Mouse (Mus musculus) heart, embryonic 10.5 days (tissue): ENCODE results near the gene Kars. TPM values are rescaled to one million over a fixed set of nuclear protein-coding genes. Genes with fewer than 3 reads are reported as not detected.

Source experiments
- DNase-seq: peaks from one replicate; pipeline ENCODE4 v3.0.0-alpha.2; 2017; ENCODE audit warnings: low spot score
- H3K27ac ChIP-seq: fragments of 300-500 bp; sonication (generic); 2 replicates; pipeline ENCODE4 v1.5.1; 2016; ENCODE audit warnings: mild to moderate bottlenecking
- H3K27me3 ChIP-seq: fragments of 300-500 bp; sonication (generic); 2 replicates; pipeline ENCODE4 v1.6.1; 2016; ENCODE audit warnings: mild to moderate bottlenecking; ENCODE audit not compliant: poor library complexity, insufficient read depth, severe bottlenecking
- H3K36me3 ChIP-seq: fragments of 300-500 bp; sonication (generic); 2 replicates; pipeline ENCODE4 v1.6.1; 2016; ENCODE audit warnings: mild to moderate bottlenecking, moderate library complexity
- H3K4me1 ChIP-seq: fragments of 300-500 bp; sonication (generic); 2 replicates; pipeline ENCODE4 v1.6.1; 2016; ENCODE audit warnings: mild to moderate bottlenecking
- H3K4me3 ChIP-seq: fragments of 300-500 bp; sonication (generic); 2 replicates; pipeline ENCODE4 v1.5.1; 2016; ENCODE audit warnings: mild to moderate bottlenecking, moderate library complexity
- H3K9me3 ChIP-seq: fragments of 300-500 bp; sonication (generic); 2 replicates; pipeline ENCODE4 v1.6.1; 2016; ENCODE audit warnings: mild to moderate bottlenecking, moderate library complexity
- WGBS: fragments of 180-500 bp; shearing (Covaris S2); methylation state at CpG from one replicate; pipeline ENCODE4 v1.1.7; 2016; 5-methylcytosine and 5-hydroxymethylcytosine counted together
- polyA plus RNA-seq: library from polyadenylated mRNA; unstranded; fragments of >200 nt; fragmentation: Nextera tagmentation; extraction: Ambion mirVana; gene quantifications from 2 replicates; pipeline ENCODE4 v1.2.1, GENCODE M21; 2016

The Kars gene
- polyA plus RNA-seq = 188 and 232 TPM in 2 replicates

- peaks cover 14% of the 10 kb centered on the region for H3K36me3 ChIP-seq
Measured at GRCm38 (mm10) chr8:112010997-112011815, at the start of gene Kars, which contains the start of gene Terf2ip. Gene Kars, minus strand, starts transcription at chr8:112011323. Gene Terf2ip, plus strand, starts transcription at chr8:112011398.

GRCm38 (mm10) chr8:112054456-112054855 lies 43.3 kb upstream of the Kars start:
- Histone ChIP-seq H3K4me3 (no peak overlapping the region), H3K36me3 (no peaks in the 10 kb centered on the region), H3K9me3 (no peaks in the 10 kb centered on the region), H3K27me3 (no peaks in the 10 kb centered on the region), H3K27ac (no peak overlapping the region), H3K4me1 (no peaks in the 10 kb centered on the region)
- no peak for DNase-seq

More at GRCm38 (mm10) chr8:112010997-112011815, at the start of gene Kars, which contains the start of gene Terf2ip:
- under 1% methylated on average over 61 of the region's 61 CpGs for WGBS
- DNase-seq = peak; percentile 98
- Histone ChIP-seq H3K27ac (peak within 1 kb of the TSS; percentile 87), H3K4me1 (peaks cover 19% of the 10 kb centered on the region), H3K9me3 (no peaks in the 10 kb centered on the region), H3K27me3 (no peaks in the 10 kb centered on the region), H3K4me3 (peak within 1 kb of the TSS; percentile 75)

- Histone ChIP-seq H3K4me1 (no peaks in the 10 kb centered on the region), H3K4me3 (no peak overlapping the region), H3K27me3 (no peaks in the 10 kb centered on the region), H3K27ac (no peak overlapping the region), H3K36me3 (no peaks in the 10 kb centered on the region), H3K9me3 (no peaks in the 10 kb centered on the region)
- 72% methylated on average over 9 of the region's 9 CpGs for WGBS
- DNase-seq = no peak
Measured at GRCm38 (mm10) chr8:112051537-112051936, 40.4 kb upstream of the Kars start.

GRCm38 (mm10) chr8:112049984-112050383 lies 38.9 kb upstream of the Kars start:
- Histone ChIP-seq H3K27me3 (no peaks in the 10 kb centered on the region), H3K36me3 (no peaks in the 10 kb centered on the region), H3K27ac (no peak overlapping the region), H3K4me1 (no peaks in the 10 kb centered on the region), H3K4me3 (no peak overlapping the region), H3K9me3 (no peaks in the 10 kb centered on the region)
- DNase-seq = no peak
- 71% methylated on average over 6 of the region's 6 CpGs for WGBS

DNA sequence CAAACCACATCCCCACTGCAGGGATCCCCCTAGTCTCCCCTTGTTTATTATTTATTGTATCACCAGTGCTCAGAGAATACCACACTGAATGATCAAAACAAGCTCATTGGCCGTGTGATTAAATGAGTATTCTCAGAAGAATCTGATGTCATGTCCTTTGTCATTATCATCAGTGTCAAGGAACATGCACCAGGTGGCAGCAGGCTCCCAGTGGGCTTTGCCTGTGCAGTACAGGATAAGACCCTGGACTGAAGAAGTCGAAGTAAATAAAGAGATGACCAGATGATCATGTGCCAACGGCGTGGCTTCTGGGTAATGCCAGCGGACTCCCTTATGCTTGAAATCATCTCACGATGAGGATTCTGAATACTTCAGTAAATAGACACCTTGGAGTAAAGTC lies 37.2 kb upstream of the Kars start:
- 73% methylated on average over 6 of the region's 6 CpGs for WGBS
- Histone ChIP-seq H3K27ac (no peak overlapping the region), H3K4me1 (no peaks in the 10 kb centered on the region), H3K4me3 (no peak overlapping the region), H3K36me3 (no peaks in the 10 kb centered on the region), H3K27me3 (no peaks in the 10 kb centered on the region), H3K9me3 (no peaks in the 10 kb centered on the region)
- no peak for DNase-seq

- no peak overlapping the region for H3K27ac ChIP-seq
- H3K4me3 ChIP-seq = no peak overlapping the region
- no peaks in the 10 kb centered on the region for H3K9me3 ChIP-seq
- no peaks in the 10 kb centered on the region for H3K4me1 ChIP-seq
- 8% methylated on average over 7 of the region's 7 CpGs for WGBS
- no peaks in the 10 kb centered on the region for H3K36me3 ChIP-seq
- peak; percentile 86 for DNase-seq
- H3K27me3 ChIP-seq = no peaks in the 10 kb centered on the region
Measured at GRCm38 (mm10) chr8:112045896-112046295, 34.8 kb upstream of the Kars start.

GRCm38 (mm10) chr8:112045182-112045581 lies 34.1 kb upstream of the Kars start:
- Histone ChIP-seq H3K9me3 (no peaks in the 10 kb centered on the region), H3K4me1 (no peaks in the 10 kb centered on the region), H3K36me3 (no peaks in the 10 kb centered on the region), H3K4me3 (no peak overlapping the region), H3K27me3 (no peaks in the 10 kb centered on the region), H3K27ac (no peak overlapping the region)
- no peak for DNase-seq
- WGBS = 77% methylated on average over 5 of the region's 5 CpGs

DNA sequence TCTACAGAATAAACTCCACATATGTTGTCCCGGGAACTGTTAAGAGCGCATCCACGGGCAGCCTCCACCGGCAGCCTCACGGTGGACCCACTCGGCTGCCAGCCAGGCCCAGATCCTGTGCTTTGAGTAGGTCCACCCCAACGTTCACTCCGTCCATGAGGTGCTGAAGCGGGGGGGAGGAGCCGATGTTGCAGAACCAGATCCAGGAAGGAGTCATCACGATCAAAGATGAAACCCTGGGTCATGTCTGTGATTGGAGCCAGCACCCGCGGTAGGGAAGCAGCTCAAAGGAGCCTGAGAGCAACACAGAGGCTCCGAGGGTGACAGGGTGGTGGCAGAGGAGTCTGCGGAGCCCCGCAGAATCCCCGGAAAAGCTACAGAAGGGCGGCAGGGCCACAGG lies 26.4 kb upstream of the Kars start:
- Histone ChIP-seq H3K4me1 (no peaks in the 10 kb centered on the region), H3K9me3 (no peaks in the 10 kb centered on the region), H3K27me3 (no peaks in the 10 kb centered on the region), H3K27ac (no peak overlapping the region), H3K4me3 (no peak overlapping the region), H3K36me3 (no peaks in the 10 kb centered on the region)
- 66% methylated on average over 18 of the region's 18 CpGs for WGBS
- DNase-seq = no peak

- Histone ChIP-seq H3K4me3 (no peak overlapping the region), H3K4me1 (no peaks in the 10 kb centered on the region), H3K27ac (no peak overlapping the region), H3K9me3 (no peaks in the 10 kb centered on the region), H3K36me3 (no peaks in the 10 kb centered on the region), H3K27me3 (no peaks in the 10 kb centered on the region)
- DNase-seq = no peak
- 12% methylated on average over 8 of the region's 8 CpGs for WGBS
Measured at GRCm38 (mm10) chr8:112034603-112035002, 23.5 kb upstream of the Kars start.

DNA sequence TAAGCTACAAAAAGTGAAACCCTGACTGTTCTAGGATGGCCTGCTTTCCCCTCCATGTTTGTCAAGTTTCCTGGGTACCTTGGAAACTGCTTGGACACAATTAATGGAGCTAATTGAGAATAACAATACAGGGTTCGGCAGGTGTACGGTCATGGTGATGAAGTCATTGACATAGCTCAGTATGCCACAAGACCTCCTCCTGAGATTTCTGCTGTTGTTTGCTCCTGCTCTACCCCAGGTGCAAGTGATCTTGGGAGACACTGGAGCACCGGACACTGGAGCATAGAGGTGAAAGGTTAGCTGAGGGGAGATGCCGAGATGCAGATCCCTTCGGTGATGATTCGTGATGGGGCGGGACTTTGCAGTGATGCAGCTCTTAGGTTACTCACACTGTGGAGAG lies 21.9 kb upstream of the Kars start:
- no peak for DNase-seq
- WGBS = 57% methylated on average over 7 of the region's 7 CpGs
- H3K27ac ChIP-seq = no peak overlapping the region
- H3K9me3 ChIP-seq = no peaks in the 10 kb centered on the region
- H3K36me3 ChIP-seq = no peaks in the 10 kb centered on the region
- no peak overlapping the region for H3K4me3 ChIP-seq
- no peaks in the 10 kb centered on the region for H3K4me1 ChIP-seq
- H3K27me3 ChIP-seq = no peaks in the 10 kb centered on the region

GRCm38 (mm10) chr8:112030663-112031062 lies 19.5 kb upstream of the Kars start:
- Histone ChIP-seq H3K9me3 (no peaks in the 10 kb centered on the region), H3K27me3 (no peaks in the 10 kb centered on the region), H3K27ac (no peak overlapping the region), H3K4me1 (0 out of 2 replicates have a peak, but pooled peaks cover 4% of the 10 kb centered on the region), H3K4me3 (no peak overlapping the region), H3K36me3 (no peaks in the 10 kb centered on the region)
- no peak for DNase-seq
- WGBS = 50% methylated on average over 6 of the region's 6 CpGs

DNA sequence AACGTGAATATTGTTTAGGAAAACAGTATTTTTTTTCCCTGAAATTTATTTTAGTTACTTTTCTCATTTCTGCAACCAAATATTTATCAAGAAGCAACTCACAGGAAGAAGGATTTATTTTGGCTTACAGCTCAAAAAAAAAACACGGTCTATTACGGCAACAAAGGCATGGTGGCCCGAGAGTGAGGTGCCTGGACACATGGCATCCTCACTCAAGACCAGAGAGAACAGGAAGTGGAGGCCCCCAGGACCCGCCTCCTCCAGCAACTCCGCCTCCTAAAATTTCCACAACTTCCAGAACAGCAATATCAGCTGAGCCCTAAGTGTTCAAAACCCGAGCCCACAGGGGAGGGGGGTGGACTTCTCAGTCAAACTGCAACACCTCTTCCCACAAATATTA lies 18.3 kb upstream of the Kars start:
- Histone ChIP-seq H3K27me3 (no peaks in the 10 kb centered on the region), H3K9me3 (no peaks in the 10 kb centered on the region), H3K4me1 (peaks cover 5% of the 10 kb centered on the region; the same call in 1 of the 2 replicates), H3K4me3 (no peak overlapping the region), H3K27ac (no peak overlapping the region), H3K36me3 (no peaks in the 10 kb centered on the region)
- WGBS = 83% methylated on average over 7 of the region's 7 CpGs
- no peak for DNase-seq

GRCm38 (mm10) chr8:112014936-112015335 lies 3.8 kb upstream of the Kars start, which contains the start of gene Gm6793:
Gene Gm6793, minus strand, starts transcription at chr8:112015036.
- peaks cover 17% of the 10 kb centered on the region for H3K4me1 ChIP-seq
- 90% methylated on average over 11 of the region's 11 CpGs for WGBS
- H3K27ac ChIP-seq = no peak within 1 kb of the TSS
- H3K27me3 ChIP-seq = no peaks in the 10 kb centered on the region
- H3K9me3 ChIP-seq = no peaks in the 10 kb centered on the region
- no peak for DNase-seq
- H3K4me3 ChIP-seq = no peak within 1 kb of the TSS
- H3K36me3 ChIP-seq = peaks cover 33% of the 10 kb centered on the region
